Mouse (Mus musculus) intestine, embryonic 16.5 days (tissue): Measurements from ENCODE around the gene Bex6. TPM values are rescaled to one million over a fixed set of nuclear protein-coding genes. Genes with fewer than 3 reads are reported as not detected.

Experiments
- ATAC-seq: fragments of 200-750 bp; cut with Nextera tagmentation; 2 replicates; pipeline ENCODE4 v1.8.0; 2017; ENCODE audit warnings: moderate TSS enrichment, moderate library complexity
- H3K27ac ChIP-seq: fragments of 300-500 bp; sonication (generic); 2 replicates; pipeline ENCODE4 v1.5.1; 2014; ENCODE audit warnings: mild to moderate bottlenecking, low read length
- H3K27me3 ChIP-seq: fragments of 300-500 bp; sonication (generic); replicated peaks from 2 replicates; pipeline ENCODE4 v1.6.1; 2014; ENCODE audit warnings: low read length, control low read depth, mixed read lengths; ENCODE audit not compliant: control insufficient read depth, insufficient read depth
- H3K36me3 ChIP-seq: fragments of 300-500 bp; sonication (generic); 2 replicates; pipeline ENCODE4 v1.6.1; 2014; ENCODE audit warnings: low read length, control low read depth; ENCODE audit not compliant: control insufficient read depth, insufficient read depth
- H3K4me1 ChIP-seq: fragments of 300-500 bp; sonication (generic); 2 replicates; pipeline ENCODE4 v1.6.1; 2014; ENCODE audit warnings: low read length, control low read depth, mixed read lengths; ENCODE audit not compliant: control insufficient read depth, insufficient read depth
- H3K4me2 ChIP-seq: fragments of 300-500 bp; sonication (generic); 2 replicates; pipeline ENCODE4 v1.6.1; 2014; ENCODE audit warnings: low read depth, low read length, control low read depth
- H3K4me3 ChIP-seq: fragments of 300-500 bp; sonication (generic); 2 replicates; pipeline ENCODE4 v1.5.1; 2014; ENCODE audit warnings: mild to moderate bottlenecking, low read length
- H3K9ac ChIP-seq: fragments of 300-500 bp; sonication (generic); 2 replicates; pipeline ENCODE4 v1.6.1; 2014; ENCODE audit warnings: low read depth, low read length
- H3K9me3 ChIP-seq: fragments of 300-500 bp; sonication (generic); 2 replicates; pipeline ENCODE4 v1.6.1; 2016; ENCODE audit warnings: low read length, control low read depth; ENCODE audit not compliant: control insufficient read depth
- WGBS: fragments of 180-500 bp; shearing (Covaris S2); extraction: QIAGEN DNeasy Blood & Tissue Kit; methylation state at CpG from one replicate; pipeline ENCODE4 v1.1.7; 2014; 5-methylcytosine and 5-hydroxymethylcytosine counted together
- polyA plus RNA-seq: library from polyadenylated mRNA; unstranded; fragments of >200 nt; fragmentation: Nextera tagmentation; extraction: Ambion mirVana; gene quantifications from 2 replicates; pipeline ENCODE4 v1.2.1, GENCODE M21; 2015

Gene Bex6
- polyA plus RNA-seq = not detected in 2 replicates

DNA sequence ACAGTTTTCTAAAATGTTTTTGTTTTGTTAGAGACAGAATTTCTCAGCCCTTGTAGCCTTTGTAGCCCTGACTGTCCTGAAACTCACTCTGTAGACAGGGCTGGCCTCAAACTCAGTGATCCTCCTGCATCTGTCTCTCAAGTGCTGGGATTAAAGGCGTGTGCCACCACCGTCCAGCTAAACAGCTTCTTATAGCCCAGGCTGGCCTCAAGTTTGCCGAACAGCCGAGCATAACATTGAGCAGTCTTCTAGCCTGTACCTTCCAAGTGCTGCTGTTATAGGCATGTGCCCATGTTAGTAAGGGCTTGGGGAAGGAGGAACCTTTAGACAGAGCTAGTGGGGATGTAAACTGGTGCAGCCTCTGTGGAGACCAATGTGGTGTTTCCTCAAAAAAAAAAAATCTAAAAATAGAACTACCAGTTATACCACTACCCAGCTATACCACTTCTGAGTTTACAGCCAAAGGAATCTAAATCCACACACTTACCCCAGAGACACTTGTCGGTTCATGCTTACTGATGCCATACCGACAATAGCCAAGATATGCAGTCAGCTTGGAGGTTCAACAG lies at the start of gene Bex6:
Bex6 (plus strand) TSS at position 491 of the 569 bp plus-strand sequence.
- no peak for ATAC-seq
- H3K36me3 ChIP-seq = no peaks in the 10 kb centered on the region
- H3K4me3 ChIP-seq = no peak within 1 kb of the TSS
- no peak within 1 kb of the TSS for H3K4me2 ChIP-seq
- 0 out of 2 replicates have a peak, but pooled peaks cover 2% of the 10 kb centered on the region for H3K4me1 ChIP-seq
- H3K9me3 ChIP-seq = no peaks in the 10 kb centered on the region
- WGBS = 81% methylated on average over 6 of the region's 6 CpGs
- no peak within 1 kb of the TSS for H3K27ac ChIP-seq
- no peaks in the 10 kb centered on the region for H3K27me3 ChIP-seq
- H3K9ac ChIP-seq = no peak within 1 kb of the TSS

DNA sequence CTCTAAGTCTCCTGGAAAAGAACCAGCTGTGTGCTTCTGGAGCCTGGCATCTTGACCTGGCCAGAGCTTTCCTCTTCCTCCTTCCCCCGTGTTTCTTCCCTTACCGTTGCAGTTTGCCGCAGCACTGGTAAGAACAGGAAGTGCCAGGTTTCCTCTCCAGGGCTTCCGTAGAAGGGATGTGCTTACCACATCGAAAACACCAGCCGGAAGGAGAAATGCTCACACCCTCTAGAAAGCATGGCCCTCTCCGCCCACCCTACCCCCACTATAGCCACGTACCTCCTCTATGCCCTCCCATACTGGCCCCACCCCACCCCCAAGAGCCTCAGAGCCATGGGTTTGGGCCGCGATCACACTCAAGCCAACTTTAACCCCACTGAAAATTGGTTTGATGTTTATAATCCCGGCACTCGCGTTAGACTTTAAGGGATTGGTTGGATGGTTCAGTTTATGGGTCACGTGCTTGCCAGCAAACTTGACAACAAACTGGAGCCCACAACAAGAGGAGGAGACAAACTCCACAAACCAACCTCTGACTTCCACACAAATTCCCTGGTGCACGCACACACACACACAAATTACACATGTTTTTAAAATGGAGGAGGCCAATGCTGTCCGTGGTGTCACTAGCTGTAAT lies 49.3 kb upstream of the Bex6 start:
- Histone ChIP-seq H3K9me3 (no peaks in the 10 kb centered on the region), H3K36me3 (no peaks in the 10 kb centered on the region), H3K9ac (peak overlapping the region; percentile 23; the same call in 1 of the 2 replicates), H3K27me3 (no peaks in the 10 kb centered on the region), H3K4me3 (peak overlapping the region; percentile 10), H3K27ac (peak overlapping the region; percentile 14; the same call in 1 of the 2 replicates), H3K4me2 (peak overlapping the region; percentile 5; the same call in 1 of the 2 replicates), H3K4me1 (no peaks in the 10 kb centered on the region)
- 58% methylated on average over 16 of the region's 16 CpGs for WGBS
- peak; percentile 44; the same call in 1 of the 2 replicates for ATAC-seq

DNA sequence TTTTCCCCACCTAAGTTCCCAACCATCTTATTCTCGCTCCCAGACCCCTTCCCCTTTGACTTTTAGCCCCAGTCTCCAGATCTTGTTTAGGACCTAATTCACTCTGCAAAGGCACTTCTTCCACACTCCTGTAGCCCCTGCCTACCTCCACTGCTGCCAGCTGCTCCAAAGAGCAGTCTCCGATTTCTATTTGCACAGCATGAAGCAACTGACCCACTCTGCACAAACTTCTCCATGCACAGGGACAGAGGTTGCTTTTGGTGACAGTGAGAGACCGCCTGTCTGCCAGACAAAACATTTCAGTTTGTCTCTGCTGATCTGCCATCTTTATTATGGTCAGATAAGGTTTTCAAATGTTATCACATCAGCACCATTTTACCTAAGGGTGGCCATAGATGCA lies 46.5 kb upstream of the Bex6 start:
- no peaks in the 10 kb centered on the region for H3K4me1 ChIP-seq
- H3K9ac ChIP-seq = no peak overlapping the region
- no peaks in the 10 kb centered on the region for H3K9me3 ChIP-seq
- WGBS = 85% methylated on average over 3 of the region's 3 CpGs
- H3K27me3 ChIP-seq = no peaks in the 10 kb centered on the region
- H3K4me2 ChIP-seq = no peak overlapping the region
- H3K4me3 ChIP-seq = no peak overlapping the region
- H3K27ac ChIP-seq = no peak overlapping the region
- H3K36me3 ChIP-seq = no peaks in the 10 kb centered on the region
- ATAC-seq = no peak

DNA sequence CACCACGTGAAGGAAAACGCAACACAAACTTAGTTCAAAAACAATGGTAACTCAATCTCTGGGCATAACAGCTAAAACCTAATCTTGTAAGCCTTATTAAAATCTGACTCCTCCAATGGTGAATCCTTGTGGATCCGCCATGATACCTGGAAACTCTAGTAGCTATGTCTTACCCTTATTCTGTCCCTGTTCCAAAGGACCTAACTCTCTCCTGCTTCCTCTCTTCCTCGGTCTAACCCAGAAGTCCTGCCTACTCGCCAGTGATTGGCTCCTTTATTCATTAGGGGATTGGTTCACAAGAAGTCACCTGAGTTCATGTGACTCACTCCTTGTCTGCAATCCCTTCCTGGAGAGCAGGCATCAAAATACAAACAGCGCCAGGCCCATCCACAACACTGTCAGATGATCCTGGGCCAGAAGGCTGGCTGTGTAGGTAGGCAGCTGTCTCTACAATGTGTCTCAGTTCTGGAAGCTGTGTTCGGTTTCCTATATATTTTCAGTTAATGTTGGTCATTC lies 43.7 kb upstream of the Bex6 start:
- no peaks in the 10 kb centered on the region for H3K4me1 ChIP-seq
- WGBS = 84% methylated on average over 7 of the region's 7 CpGs
- H3K27me3 ChIP-seq = no peaks in the 10 kb centered on the region
- H3K9me3 ChIP-seq = no peaks in the 10 kb centered on the region
- no peak overlapping the region for H3K9ac ChIP-seq
- H3K4me3 ChIP-seq = no peak overlapping the region
- H3K4me2 ChIP-seq = no peak overlapping the region
- no peak for ATAC-seq
- H3K36me3 ChIP-seq = no peaks in the 10 kb centered on the region
- no peak overlapping the region for H3K27ac ChIP-seq

DNA sequence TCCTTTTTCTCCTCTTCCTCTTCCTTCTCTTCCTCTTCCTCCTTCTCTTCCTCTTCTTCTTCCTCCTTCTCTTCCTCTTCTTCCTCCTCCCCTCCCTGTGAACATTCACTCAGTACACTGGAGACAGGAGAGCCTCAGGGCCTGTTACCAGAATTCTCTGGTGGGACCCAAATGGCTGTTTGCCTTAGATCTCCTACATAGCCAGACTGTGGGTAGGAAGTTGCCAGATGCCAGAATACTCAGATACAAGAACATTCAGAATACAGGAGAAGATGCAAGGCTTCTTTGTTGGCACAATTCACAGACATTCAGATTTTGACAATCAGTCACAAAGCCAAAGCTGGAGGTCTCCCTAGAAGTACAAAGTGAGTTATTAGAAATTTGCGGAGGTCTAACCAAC lies 40.7 kb upstream of the Bex6 start:
- Histone ChIP-seq H3K4me2 (no peak overlapping the region), H3K27ac (no peak overlapping the region), H3K36me3 (no peaks in the 10 kb centered on the region; the same call in 1 of the 2 replicates), H3K4me3 (no peak overlapping the region), H3K27me3 (no peaks in the 10 kb centered on the region), H3K9ac (no peak overlapping the region), H3K9me3 (no peaks in the 10 kb centered on the region), H3K4me1 (no peaks in the 10 kb centered on the region)
- ATAC-seq = no peak
- 84% methylated on average over 1 of the region's 1 CpGs for WGBS

DNA sequence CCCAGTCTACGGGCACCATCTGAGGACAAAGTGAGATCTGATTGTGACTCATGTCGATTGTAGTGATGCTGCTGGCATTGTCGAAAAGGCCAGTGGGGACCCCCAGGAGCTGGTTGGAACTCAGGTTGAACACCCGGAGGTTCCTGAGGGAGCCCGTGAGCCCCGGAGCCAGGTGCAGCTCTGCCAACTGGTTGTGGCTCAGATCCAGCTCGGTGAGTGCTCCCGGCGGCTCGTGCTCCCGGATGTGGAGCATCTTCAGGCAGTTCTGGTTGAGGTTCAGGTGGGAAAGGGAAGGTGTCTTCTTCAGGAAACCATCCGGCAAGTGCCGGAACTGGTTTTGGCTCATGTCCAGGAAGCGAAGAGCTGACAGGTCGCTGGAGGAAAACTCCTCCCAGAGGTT lies 35.9 kb upstream of the Bex6 start:
- no peak for ATAC-seq
- no peak overlapping the region for H3K27ac ChIP-seq
- no peak overlapping the region for H3K4me2 ChIP-seq
- WGBS = 95% methylated on average over 15 of the region's 15 CpGs
- H3K27me3 ChIP-seq = no peaks in the 10 kb centered on the region
- H3K9ac ChIP-seq = no peak overlapping the region
- H3K36me3 ChIP-seq = no peaks in the 10 kb centered on the region; the same call in 1 of the 2 replicates
- H3K9me3 ChIP-seq = no peaks in the 10 kb centered on the region
- H3K4me3 ChIP-seq = no peak overlapping the region
- no peaks in the 10 kb centered on the region for H3K4me1 ChIP-seq

DNA sequence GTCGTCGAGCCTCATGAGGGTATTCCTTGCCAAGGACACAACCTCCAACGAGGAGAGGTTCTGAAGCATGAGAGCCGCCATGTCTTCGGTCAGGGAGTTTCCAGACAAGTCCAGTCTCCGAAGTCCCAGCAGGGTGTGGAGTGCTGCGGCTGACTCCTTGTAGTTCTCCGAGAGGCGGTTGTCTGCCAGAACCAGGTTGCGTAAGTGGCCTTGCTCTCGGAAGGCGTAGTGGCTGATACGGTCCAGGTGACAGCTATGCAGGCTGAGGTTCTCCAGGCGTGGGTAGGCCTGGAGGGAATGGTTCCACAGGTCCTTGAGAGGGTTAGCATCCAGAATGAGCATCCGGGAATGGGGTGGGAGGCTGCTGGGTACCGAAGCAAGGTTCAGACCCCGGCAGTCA lies 35.0 kb upstream of the Bex6 start:
- no peak overlapping the region for H3K4me2 ChIP-seq
- ATAC-seq = no peak
- H3K4me3 ChIP-seq = no peak overlapping the region
- no peak overlapping the region for H3K9ac ChIP-seq
- H3K9me3 ChIP-seq = no peaks in the 10 kb centered on the region
- 92% methylated on average over 17 of the region's 17 CpGs for WGBS
- no peak overlapping the region for H3K27ac ChIP-seq
- no peaks in the 10 kb centered on the region for H3K27me3 ChIP-seq
- H3K4me1 ChIP-seq = no peaks in the 10 kb centered on the region
- H3K36me3 ChIP-seq = no peaks in the 10 kb centered on the region; the same call in 1 of the 2 replicates

DNA sequence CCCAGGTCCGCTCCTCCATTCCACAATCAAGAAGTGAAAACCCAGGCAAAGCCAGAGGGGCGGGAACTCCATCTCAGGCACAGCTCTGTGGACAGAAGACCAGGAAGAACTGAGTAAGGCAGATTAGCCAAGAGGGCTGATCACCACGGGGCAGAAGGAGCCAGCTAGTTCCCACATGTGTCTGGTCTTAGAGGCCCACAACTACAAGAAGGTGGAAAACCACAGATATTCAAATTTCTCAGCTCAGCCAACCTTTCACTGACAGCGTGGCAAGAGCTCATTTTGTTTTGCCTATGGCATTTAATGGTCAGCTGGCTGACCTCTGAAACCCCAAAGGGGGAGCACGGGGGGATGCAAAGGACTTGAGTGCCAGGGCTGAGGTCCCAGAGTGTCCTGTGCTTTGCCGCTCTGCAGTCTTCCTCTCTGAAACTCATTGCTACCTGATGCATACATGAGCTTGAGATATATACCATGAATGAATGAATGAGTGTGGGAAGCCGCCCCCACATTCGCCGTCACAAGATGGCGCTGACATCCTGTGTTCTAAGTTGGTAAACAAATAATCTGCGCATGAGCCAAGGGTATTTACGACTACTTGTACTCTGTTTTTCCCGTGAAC lies 31.9 kb upstream of the Bex6 start:
- Histone ChIP-seq H3K27me3 (no peaks in the 10 kb centered on the region), H3K36me3 (no peaks in the 10 kb centered on the region; the same call in 1 of the 2 replicates), H3K9ac (no peak overlapping the region), H3K4me1 (no peaks in the 10 kb centered on the region), H3K4me3 (0 out of 2 replicates have a peak overlapping the region, but pooled peaks have one; percentile 5), H3K4me2 (peak overlapping the region; percentile 40), H3K27ac (no peak overlapping the region), H3K9me3 (no peaks in the 10 kb centered on the region)
- 57% methylated on average over 11 of the region's 13 CpGs for WGBS
- peak; percentile 56; the same call in 1 of the 2 replicates for ATAC-seq

DNA sequence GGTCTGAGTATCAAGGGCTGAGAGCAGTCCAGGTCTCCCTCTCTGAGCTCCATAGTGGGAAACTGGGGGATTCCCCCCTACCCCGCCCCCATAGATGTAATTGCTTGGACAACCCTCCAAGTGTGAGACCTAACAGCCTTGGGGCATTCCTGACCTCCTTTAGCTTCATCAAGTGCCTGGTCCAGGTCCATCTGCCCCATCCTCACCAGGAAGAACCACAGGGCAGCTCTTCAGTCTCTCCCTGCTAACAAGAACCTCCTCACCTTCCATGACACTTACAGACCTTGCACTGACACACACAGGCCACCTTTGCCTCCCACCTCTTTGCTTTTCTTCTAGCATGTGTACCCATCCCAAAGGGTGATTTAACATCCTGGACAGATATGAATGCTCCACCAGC lies 25.6 kb upstream of the Bex6 start:
- H3K4me1 ChIP-seq = no peaks in the 10 kb centered on the region
- H3K4me2 ChIP-seq = no peak overlapping the region
- H3K4me3 ChIP-seq = no peak overlapping the region
- no peak overlapping the region for H3K27ac ChIP-seq
- no peaks in the 10 kb centered on the region for H3K36me3 ChIP-seq
- H3K9ac ChIP-seq = no peak overlapping the region
- H3K27me3 ChIP-seq = no peaks in the 10 kb centered on the region
- no peaks in the 10 kb centered on the region for H3K9me3 ChIP-seq
- WGBS = 88% methylated on average over 1 of the region's 1 CpGs
- no peak for ATAC-seq
